Mouse (Mus musculus) T-cell, adult 66 days (primary cell): ENCODE data around the gene Olfr690. TPM values are rescaled to one million over a fixed set of nuclear protein-coding genes. Genes with fewer than 3 reads are reported as not detected.

Source experiments
- total RNA-seq, 2 experiments: library from RNA; stranded (reverse); gene quantifications; 3 replicates in 1 of 2; 4 replicates in 1 of 2; pipeline ENCODE4 v1.2.4; 2023

Gene Olfr690
- total RNA-seq: not detected

DNA sequence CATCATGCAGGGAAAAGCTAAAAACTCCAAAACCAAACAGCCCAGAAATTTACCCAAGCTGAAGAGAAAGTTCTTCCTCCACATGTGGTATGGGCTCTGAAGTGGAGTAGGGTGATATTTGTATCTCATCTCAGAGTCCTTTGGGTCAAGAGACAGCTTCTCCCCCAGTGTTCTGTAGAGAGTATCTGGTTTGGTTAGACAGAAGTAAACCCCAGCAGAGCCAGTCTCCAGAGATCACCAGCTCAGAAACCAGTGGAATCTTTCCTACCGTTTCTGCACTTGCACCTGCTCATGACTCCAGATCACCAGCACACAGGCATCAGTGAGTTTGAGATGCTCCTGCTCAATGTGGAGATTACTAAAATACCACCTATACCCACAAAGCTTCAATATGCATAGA, at the start of gene Olfr690:
Gene Olfr690 (minus strand): TSS at position 101 of the 400 bp plus-strand sequence.

DNA sequence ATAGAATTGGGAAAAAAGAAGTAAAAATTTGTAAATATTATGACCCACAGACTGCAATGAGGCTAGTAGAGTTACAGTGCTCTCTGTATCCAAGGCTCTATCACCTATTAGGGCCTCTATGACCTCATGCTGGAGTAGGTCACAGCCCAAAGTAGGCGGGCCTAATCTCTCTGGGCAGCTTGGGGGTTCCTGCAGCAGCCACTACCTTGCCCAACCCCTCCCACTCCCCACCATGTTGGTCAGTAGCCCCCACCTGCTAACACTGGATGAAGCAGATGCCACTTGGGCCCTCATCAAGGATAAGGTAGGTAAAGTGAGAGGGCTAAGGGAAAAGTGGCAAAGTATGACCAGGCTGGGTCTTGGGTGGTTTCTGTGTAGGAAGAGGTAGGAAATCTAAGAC, 41.0 kb upstream of the Olfr690 start, which contains the start of gene Gm5901:
Gene Gm5901 (plus strand): TSS at position 173 of the 400 bp plus-strand sequence.

DNA sequence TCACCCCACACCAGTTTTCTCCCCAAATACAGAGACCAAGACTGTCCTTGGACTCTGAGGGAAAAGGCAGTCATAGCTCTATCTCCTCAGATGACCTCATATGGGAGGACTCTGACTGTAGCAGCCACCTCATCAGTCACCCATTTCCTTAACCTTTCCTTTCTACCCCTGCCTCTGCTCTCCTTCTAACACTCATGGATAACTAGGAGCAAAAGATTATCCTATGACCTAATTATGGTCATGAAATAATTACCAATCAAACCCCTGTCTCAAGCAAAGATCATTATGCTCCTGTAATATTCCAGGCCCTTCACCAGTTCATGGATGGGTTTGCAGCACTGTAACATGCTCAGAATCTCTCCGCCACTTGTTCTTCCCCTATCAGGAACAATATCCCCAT, 34.0 kb upstream of the Olfr690 start, which contains the start of gene Olfr692:
Gene Olfr692 (plus strand): TSS at position 301 of the 400 bp plus-strand sequence.

DNA sequence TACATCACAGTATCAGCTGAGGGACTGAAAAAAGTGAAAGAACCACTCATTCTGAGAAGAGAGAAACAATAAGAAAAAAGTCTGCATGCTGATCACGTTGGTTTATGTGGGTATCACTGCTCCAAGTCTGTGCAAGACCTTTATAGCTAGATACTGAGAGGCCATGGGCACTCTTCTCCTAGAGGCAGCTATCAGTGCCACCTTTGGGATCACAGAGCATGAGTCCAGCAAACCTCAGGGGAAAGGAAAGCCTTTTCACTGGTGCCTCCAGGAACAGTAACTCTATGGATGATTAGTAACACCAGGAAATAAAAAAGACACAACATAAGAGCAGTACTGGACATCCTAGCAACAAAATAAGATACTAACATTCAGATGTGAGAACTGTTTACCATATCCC, 8.3 kb upstream of the Olfr690 start, which contains the start of gene Olfr691:
Gene Olfr691 (minus strand): TSS at position 101 of the 400 bp plus-strand sequence.

DNA sequence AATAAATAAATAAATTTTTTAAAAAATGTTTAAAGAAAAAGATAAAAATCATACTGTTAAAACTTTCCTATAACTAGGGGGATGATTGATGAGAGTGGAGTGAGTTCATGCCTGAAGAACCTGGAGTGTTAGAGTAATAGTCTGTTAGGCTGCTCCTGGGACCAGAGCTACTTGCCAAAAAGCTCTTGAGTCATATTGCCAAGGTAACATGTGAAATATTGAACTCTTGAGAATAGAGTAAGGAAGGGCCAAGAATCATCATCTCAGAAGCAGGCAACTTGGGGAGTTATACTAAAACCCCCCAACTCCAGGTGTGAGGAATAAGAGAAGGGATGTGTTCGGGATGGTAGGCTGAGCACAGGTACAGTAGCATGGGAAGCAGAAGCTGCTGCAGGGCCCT, 23.0 kb downstream of the Olfr690 start, which contains the start of gene Olfr689:
Gene Olfr689 (plus strand): TSS at position 301 of the 400 bp plus-strand sequence.

DNA sequence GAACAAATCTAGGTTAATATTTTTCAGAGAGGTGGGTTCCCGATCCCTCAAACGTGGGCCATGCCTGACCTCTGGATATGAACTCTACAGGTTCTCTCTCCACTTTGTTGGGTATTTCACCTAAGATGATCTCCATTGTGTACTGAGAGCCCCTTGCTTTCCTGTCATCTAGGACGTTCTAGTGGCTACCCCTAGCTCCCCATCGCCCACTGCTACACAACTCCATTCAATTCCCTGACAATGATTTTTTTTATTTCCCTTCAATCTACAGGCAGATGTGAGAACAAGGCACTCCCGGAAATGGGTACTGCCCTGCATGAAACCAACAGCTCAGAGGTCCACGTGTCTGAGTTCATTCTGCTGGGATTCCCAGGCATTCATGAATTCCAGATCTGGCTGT, 46.1 kb downstream of the Olfr690 start, which contains the start of gene Olfr688:
Gene Olfr688 (plus strand): TSS at position 301 of the 400 bp plus-strand sequence.

Other genes starting within 250 kb of the Olfr690 start
- not detected for gene Olfr680-ps1, start 241.3 kb downstream of the Olfr690 start, total RNA-seq
- gene Olfr681, start 217.3 kb downstream of the Olfr690 start, total RNA-seq: not detected
- not detected for gene Olfr683, start 187.1 kb downstream of the Olfr690 start, total RNA-seq
- not detected for gene Olfr684, start 170.5 kb downstream of the Olfr690 start, total RNA-seq
- not detected for gene Olfr685, start 148.1 kb downstream of the Olfr690 start, total RNA-seq
- not detected for gene Olfr686, start 126.6 kb downstream of the Olfr690 start, total RNA-seq
- gene Olfr688, start 46.0 kb downstream of the Olfr690 start, total RNA-seq: not detected
- gene Olfr689, start 22.9 kb downstream of the Olfr690 start, total RNA-seq: not detected
- gene Olfr691, start 8.2 kb upstream of the Olfr690 start, total RNA-seq: not detected
- gene Olfr692, start 34.1 kb upstream of the Olfr690 start, total RNA-seq: not detected
- gene Gm5901, start 40.9 kb upstream of the Olfr690 start, total RNA-seq: not detected
- 10 to 100 TPM; 59.4 TPM for gene Fam160a2, start 66.0 kb upstream of the Olfr690 start, total RNA-seq
- not detected for gene Cnga4, start 70.5 kb upstream of the Olfr690 start, total RNA-seq
- gene Cckbr, start 91.6 kb upstream of the Olfr690 start, total RNA-seq: not detected
- not detected for gene Cavin3, start 148.2 kb upstream of the Olfr690 start, total RNA-seq
- gene Smpd1, start 220.3 kb upstream of the Olfr690 start, total RNA-seq: 10 to 100 TPM; 26.7 to 29.7 TPM
- 1 to 10 TPM; 1.8 to 3.5 TPM for gene Apbb1, start 247.5 kb upstream of the Olfr690 start, total RNA-seq